Mouse (Mus musculus) hindbrain, postnatal 0 days (tissue): ENCODE data around the gene Mpg. TPM values are rescaled to one million over a fixed set of nuclear protein-coding genes. Genes with fewer than 3 reads are reported as not detected.

Source experiments
- ATAC-seq: fragments of 200-750 bp; cut with Nextera tagmentation; 2 replicates; pipeline ENCODE4 v1.8.0; 2017; ENCODE audit warnings: mild to moderate bottlenecking, moderate TSS enrichment, moderate library complexity
- DNase-seq: peaks from one replicate; pipeline ENCODE4 v3.0.0-alpha.2; 2015; ENCODE audit warnings: low spot score
- H3K27ac ChIP-seq: fragments of 300-500 bp; sonication (generic); 2 replicates; pipeline ENCODE4 v1.5.1; 2014; ENCODE audit warnings: mild to moderate bottlenecking
- H3K27me3 ChIP-seq: fragments of 300-500 bp; sonication (generic); 2 replicates; pipeline ENCODE4 v1.6.1; 2014; ENCODE audit warnings: low read length, mixed read lengths; ENCODE audit not compliant: insufficient read depth
- H3K36me3 ChIP-seq: fragments of 300-500 bp; sonication (generic); 2 replicates; pipeline ENCODE4 v1.6.1; 2014; ENCODE audit warnings: low read length, mixed read lengths; ENCODE audit not compliant: insufficient read depth
- H3K4me1 ChIP-seq: fragments of 300-500 bp; sonication (generic); 2 replicates; pipeline ENCODE4 v1.6.1; 2014; ENCODE audit warnings: antibody characterized with exemption, low read length, mixed read lengths; ENCODE audit not compliant: insufficient read depth
- H3K4me2 ChIP-seq: fragments of 300-500 bp; sonication (generic); 2 replicates; pipeline ENCODE4 v1.6.1; 2014; ENCODE audit warnings: low read depth, mild to moderate bottlenecking, low read length, moderate library complexity, mixed read lengths
- H3K4me3 ChIP-seq: fragments of 300-500 bp; sonication (generic); 2 replicates; pipeline ENCODE4 v1.5.1; 2014; ENCODE audit warnings: low read length
- H3K9ac ChIP-seq: fragments of 300-500 bp; sonication (generic); replicated peaks from 2 replicates; pipeline ENCODE4 v1.6.1; 2014; ENCODE audit warnings: mild to moderate bottlenecking, low read length, moderate library complexity, mixed read lengths
- H3K9me3 ChIP-seq: fragments of 300-500 bp; sonication (generic); 2 replicates; pipeline ENCODE4 v1.6.1; 2016; ENCODE audit warnings: low read length, mixed read lengths
- CTCF ChIP-seq: IDR thresholded peaks from 2 replicates; pipeline ENCODE4 v1.5.1; 2016; ENCODE audit warnings: antibody characterized with exemption, control low read depth, low read depth
- WGBS: fragments of 180-500 bp; shearing (Covaris S2); extraction: QIAGEN DNeasy Blood & Tissue Kit; methylation state at CpG from one replicate; pipeline ENCODE4 v1.1.7; 2014; 5-methylcytosine and 5-hydroxymethylcytosine counted together
- polyA plus RNA-seq: library from polyadenylated mRNA; unstranded; fragments of >200 nt; fragmentation: Nextera tagmentation; extraction: Ambion mirVana; gene quantifications from 2 replicates; pipeline ENCODE4 v1.2.1, GENCODE M21; 2015
- total RNA-seq: library from RNA; depleted of rRNA; stranded (reverse); fragments of >200 nt; gene quantifications from 2 replicates; pipeline ENCODE4 v1.2.3, GENCODE M21; 2014

Gene Mpg
- total and polyA plus RNA-seq, 2 experiments from 2014 or later = 27.7 to 30.0 TPM

DNA sequence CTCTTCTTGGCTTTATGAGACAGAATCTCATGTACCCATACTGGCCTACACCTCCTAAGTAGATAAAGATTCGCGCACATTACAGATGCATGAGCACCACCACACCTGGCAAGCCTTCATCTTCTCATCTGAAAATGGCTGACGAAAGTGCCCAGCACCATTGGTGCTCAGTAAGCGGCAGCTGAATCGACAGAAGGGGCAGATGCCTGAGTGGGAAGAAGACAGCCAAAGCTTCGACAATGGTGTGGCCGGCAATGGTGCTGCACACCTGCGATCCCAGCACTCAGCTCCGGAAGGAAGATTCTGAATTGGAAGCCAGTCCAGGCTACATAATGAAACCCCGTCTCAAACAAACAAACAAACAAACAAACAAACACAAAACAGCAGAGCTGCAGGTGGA is 7.0 kb upstream of the Mpg start:
- Histone ChIP-seq H3K4me2 (no peak overlapping the region), H3K27me3 (peaks cover 3% of the 10 kb centered on the region; the same call in 1 of the 2 replicates), H3K9ac (no peak overlapping the region), H3K9me3 (no peaks in the 10 kb centered on the region), H3K36me3 (no peaks in the 10 kb centered on the region), H3K4me3 (no peak overlapping the region), H3K4me1 (peaks cover 8% of the 10 kb centered on the region; the same call in 1 of the 2 replicates), H3K27ac (no peak overlapping the region)
- no peak for DNase-seq
- WGBS = 81% methylated on average over 10 of the region's 10 CpGs
- TF ChIP-seq CTCF = no peak
- no peak for ATAC-seq

- Histone ChIP-seq H3K4me3 (peak overlapping the region; percentile 70), H3K27me3 (peaks cover 3% of the 10 kb centered on the region; the same call in 1 of the 2 replicates), H3K9ac (peak overlapping the region; percentile 83; the same call in 1 of the 2 replicates), H3K4me2 (peak overlapping the region; percentile 97), H3K27ac (peak overlapping the region; percentile 79; the same call in 1 of the 2 replicates), H3K4me1 (peaks cover 15% of the 10 kb centered on the region), H3K9me3 (no peaks in the 10 kb centered on the region), H3K36me3 (no peaks in the 10 kb centered on the region)
- TF ChIP-seq CTCF = no peak
- peak; percentile 3; the same call in 1 of the 2 replicates for ATAC-seq
- WGBS = 44% methylated on average over 10 of the region's 10 CpGs
- DNase-seq = no peak
Measured at GRCm38 (mm10) chr11:32220607-32221224, 5.6 kb upstream of the Mpg start.

- H3K36me3 ChIP-seq = no peaks in the 10 kb centered on the region
- peak overlapping the region; percentile 70 for H3K4me3 ChIP-seq
- WGBS = 2% methylated on average over 40 of the region's 46 CpGs
- H3K9ac ChIP-seq = peak overlapping the region; percentile 83
- no peak for TF ChIP-seq CTCF
- H3K4me1 ChIP-seq = peaks cover 15% of the 10 kb centered on the region
- no peaks in the 10 kb centered on the region for H3K9me3 ChIP-seq
- H3K27me3 ChIP-seq = peaks cover 3% of the 10 kb centered on the region; the same call in 1 of the 2 replicates
- peak overlapping the region; percentile 97 for H3K4me2 ChIP-seq
- DNase-seq (peak; percentile 61), ATAC-seq (peak; percentile 22; the same call in 1 of the 2 replicates)
- H3K27ac ChIP-seq = peak overlapping the region; percentile 79
Measured at GRCm38 (mm10) chr11:32221225-32221950, 4.9 kb upstream of the Mpg start.

DNA sequence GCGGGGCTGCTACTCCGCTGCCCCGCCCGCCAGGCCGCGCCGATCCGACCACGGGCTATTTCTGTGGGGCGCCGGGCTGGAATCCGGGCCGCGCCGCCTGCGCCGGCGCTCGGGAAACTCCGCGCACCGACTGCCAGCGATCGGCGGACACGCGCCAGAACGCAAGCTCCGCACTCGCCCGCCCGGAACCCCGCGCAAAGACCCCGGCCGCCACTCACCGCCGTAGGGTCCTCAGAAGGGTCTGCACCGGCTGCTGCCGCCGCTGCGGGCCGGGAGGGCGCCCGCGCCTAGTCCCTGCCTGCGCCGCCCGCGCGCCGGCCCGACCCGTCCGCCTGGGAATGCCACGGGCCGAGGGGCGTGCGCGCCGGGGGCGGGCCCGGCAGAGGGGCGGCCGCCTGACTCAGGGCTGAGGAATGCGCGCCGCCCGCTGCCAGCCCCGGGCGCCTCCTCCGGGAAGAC is 4.3 kb upstream of the Mpg start, which contains the start of gene Rhbdf1:
Rhbdf1 (minus strand) TSS at position 350 of the 459 bp plus-strand sequence.
- H3K9ac ChIP-seq = peak within 1 kb of the TSS; percentile 83
- peaks cover 19% of the 10 kb centered on the region for H3K4me1 ChIP-seq
- TF ChIP-seq CTCF = no peak
- H3K4me2 ChIP-seq = peak within 1 kb of the TSS; percentile 97
- peaks cover 3% of the 10 kb centered on the region; the same call in 1 of the 2 replicates for H3K27me3 ChIP-seq
- no peaks in the 10 kb centered on the region for H3K9me3 ChIP-seq
- peak within 1 kb of the TSS; percentile 79 for H3K27ac ChIP-seq
- DNase-seq (peak; percentile 63), ATAC-seq (peak; percentile 18)
- WGBS = 3% methylated on average over 59 of the region's 72 CpGs
- peak within 1 kb of the TSS; percentile 70 for H3K4me3 ChIP-seq
- H3K36me3 ChIP-seq = no peaks in the 10 kb centered on the region

GRCm38 (mm10) chr11:32222570-32223194 is 3.6 kb upstream of the Mpg start:
- Histone ChIP-seq H3K9me3 (no peaks in the 10 kb centered on the region), H3K27me3 (peaks cover 3% of the 10 kb centered on the region; the same call in 1 of the 2 replicates), H3K4me1 (peaks cover 26% of the 10 kb centered on the region), H3K4me3 (peak overlapping the region; percentile 70), H3K36me3 (no peaks in the 10 kb centered on the region), H3K4me2 (peak overlapping the region; percentile 97), H3K9ac (peak overlapping the region; percentile 83), H3K27ac (peak overlapping the region; percentile 79; the same call in 1 of the 2 replicates)
- TF ChIP-seq CTCF = no peak
- no peak for DNase-seq
- ATAC-seq = no peak
- 9% methylated on average over 21 of the region's 21 CpGs for WGBS

DNA sequence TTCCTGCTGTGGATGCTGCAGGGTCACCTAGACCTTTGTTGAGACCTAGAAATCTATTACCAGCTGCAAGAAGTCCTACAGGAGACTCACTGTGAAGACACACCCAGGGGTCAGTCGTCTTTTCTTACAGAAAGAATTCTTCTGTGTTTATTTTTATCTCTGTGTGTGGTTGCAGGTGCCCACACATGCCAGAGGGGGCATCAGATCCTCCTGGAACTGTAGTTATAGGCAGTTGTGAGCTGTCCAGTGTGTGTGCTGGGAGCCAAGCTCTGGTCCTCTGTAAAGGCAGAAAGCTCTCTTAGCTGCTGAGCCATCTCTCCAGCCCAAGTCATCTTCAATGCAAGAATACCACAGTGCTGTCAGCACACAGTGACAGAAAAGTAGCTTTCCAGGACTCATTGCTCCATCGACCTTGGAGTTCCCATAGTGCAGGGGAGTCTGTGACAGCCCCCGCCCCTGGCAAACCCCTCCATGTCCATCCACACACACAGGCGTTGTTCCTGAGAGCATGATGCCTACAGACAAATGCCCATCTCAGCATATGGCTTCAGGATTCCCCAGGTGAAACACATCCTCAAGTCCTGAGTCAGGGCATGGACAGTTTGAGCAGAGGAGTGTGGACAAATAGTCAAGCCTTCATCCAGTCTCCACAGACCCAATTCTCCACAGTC is 2.9 kb upstream of the Mpg start:
- 73% methylated on average over 4 of the region's 4 CpGs for WGBS
- Histone ChIP-seq H3K9me3 (no peaks in the 10 kb centered on the region), H3K27ac (no peak overlapping the region), H3K36me3 (no peaks in the 10 kb centered on the region), H3K9ac (no peak overlapping the region), H3K4me3 (no peak overlapping the region), H3K4me2 (peak overlapping the region; percentile 97; the same call in 1 of the 2 replicates), H3K27me3 (peaks cover 3% of the 10 kb centered on the region; the same call in 1 of the 2 replicates), H3K4me1 (peaks cover 26% of the 10 kb centered on the region)
- peak; percentile 39; the same call in 1 of the 2 replicates for TF ChIP-seq CTCF
- ATAC-seq (no peak), DNase-seq (no peak)
